Mouse (Mus musculus) lung, postnatal 0 days (tissue): ENCODE measurements at regions not wholly inside any gene's neighbourhood (a gene's known extent, or its start where the extent isn't known, plus 50 kb on each side); places are given as distances from the start of the nearest gene placed in this dataset.

Source experiments
- ATAC-seq: fragments of 200-750 bp; cut with Nextera tagmentation; 2 replicates; pipeline ENCODE4 v1.8.0; 2017; ENCODE audit warnings: moderate library complexity
- DNase-seq: peaks from one replicate; pipeline ENCODE4 v3.0.0-alpha.2; 2016; ENCODE audit warnings: low spot score
- H3K27ac ChIP-seq: fragments of 300-500 bp; sonication (generic); 2 replicates; pipeline ENCODE4 v1.5.1; 2014; ENCODE audit warnings: antibody characterized with exemption, mild to moderate bottlenecking, low read length, mixed read lengths
- H3K27me3 ChIP-seq: fragments of 300-500 bp; sonication (generic); replicated peaks from 2 replicates; pipeline ENCODE4 v1.6.1; 2014; ENCODE audit warnings: low read length, mixed read lengths; ENCODE audit not compliant: insufficient read depth
- H3K36me3 ChIP-seq: fragments of 300-500 bp; sonication (generic); 2 replicates; pipeline ENCODE4 v1.6.1; 2014; ENCODE audit warnings: low read length, mixed read lengths; ENCODE audit not compliant: insufficient read depth
- H3K4me1 ChIP-seq: fragments of 300-500 bp; sonication (generic); 2 replicates; pipeline ENCODE4 v1.6.1; 2014; ENCODE audit warnings: antibody characterized with exemption, low read depth, low read length, mixed read lengths; ENCODE audit not compliant: insufficient read depth
- H3K4me2 ChIP-seq: fragments of 300-500 bp; sonication (generic); replicated peaks from 2 replicates; pipeline ENCODE4 v1.6.1; 2014; ENCODE audit warnings: low read depth, mild to moderate bottlenecking, low read length, moderate library complexity, mixed read lengths
- H3K4me3 ChIP-seq: fragments of 300-500 bp; sonication (generic); 2 replicates; pipeline ENCODE4 v1.5.1; 2014; ENCODE audit warnings: low read depth, low read length
- H3K9ac ChIP-seq: fragments of 300-500 bp; sonication (generic); replicated peaks from 2 replicates; pipeline ENCODE4 v1.6.1; 2014; ENCODE audit warnings: low read depth, mild to moderate bottlenecking
- H3K9me3 ChIP-seq: fragments of 300-500 bp; sonication (generic); 2 replicates; pipeline ENCODE4 v1.6.1; 2016; ENCODE audit warnings: low read length, mixed read lengths
- CTCF ChIP-seq: IDR thresholded peaks from 2 replicates; pipeline ENCODE4 v1.5.1; 2016; ENCODE audit warnings: antibody characterized with exemption, mild to moderate bottlenecking
- EP300 ChIP-seq: IDR thresholded peaks from 2 replicates; pipeline ENCODE4 v1.6.1; 2016; ENCODE audit warnings: antibody characterized with exemption, mild to moderate bottlenecking, control low read depth
- WGBS: fragments of 180-500 bp; shearing (Covaris S2); extraction: QIAGEN DNeasy Blood & Tissue Kit; methylation state at CpG from one replicate; pipeline ENCODE4 v1.1.7; 2014; 5-methylcytosine and 5-hydroxymethylcytosine counted together

DNA sequence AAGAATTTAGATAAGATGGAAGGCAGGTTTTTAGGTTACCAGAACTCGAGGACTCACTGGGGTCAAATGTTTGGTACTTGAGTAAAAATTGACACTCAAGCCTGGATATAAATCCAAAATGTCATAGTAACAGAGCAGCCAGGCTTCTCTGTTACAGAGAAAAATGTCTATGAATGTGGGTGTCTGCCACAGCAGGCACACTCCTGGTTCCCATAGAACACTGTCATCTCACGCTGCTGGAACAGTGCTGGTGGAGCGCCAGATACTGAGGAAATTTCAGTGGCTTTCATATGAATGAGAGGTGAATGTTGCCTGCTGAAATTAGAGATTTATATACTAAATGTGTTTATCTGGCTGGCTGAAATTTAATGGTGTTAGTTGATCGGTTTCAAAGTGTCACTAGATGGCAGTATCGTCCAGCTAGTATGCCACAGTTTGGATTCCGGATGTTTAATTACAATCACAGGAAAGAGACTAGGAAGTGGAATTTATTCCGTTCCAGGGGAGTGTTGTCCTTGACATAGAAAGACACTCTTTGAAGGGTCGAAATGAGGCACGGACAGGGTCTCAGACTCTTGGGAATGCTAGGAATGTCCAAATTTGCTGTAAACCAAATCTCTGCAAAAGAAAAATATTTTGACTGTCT is 273.9 kb downstream of the Snca start:
- Histone ChIP-seq H3K4me2 (no peak overlapping the region), H3K9me3 (0 out of 2 replicates have a peak, but pooled peaks cover 3% of the 10 kb centered on the region), H3K9ac (no peak overlapping the region), H3K4me1 (no peaks in the 10 kb centered on the region), H3K36me3 (no peaks in the 10 kb centered on the region), H3K4me3 (no peak overlapping the region), H3K27ac (no peak overlapping the region), H3K27me3 (no peaks in the 10 kb centered on the region)
- no peak for ATAC-seq
- WGBS, result 33% methylated on average over 9 of the region's 9 CpGs
- peak; percentile 58 for TF ChIP-seq CTCF
- peak; percentile 45; the same call in 1 of the 2 replicates for TF ChIP-seq EP300
- peak; percentile 44 for DNase-seq
